Mouse (Mus musculus): ENCODE data around the gene Lrch1.
A peak's percentile ranks its signal among the peaks of the same experiment; 100 is the strongest.

The Lrch1 gene

GRCm38 (mm10) chr14:74792793-74793192 lies 154.9 kb downstream of the Lrch1 start:
- DNase-seq, result no peak

GRCm38 (mm10) chr14:74790535-74790934 lies 157.1 kb downstream of the Lrch1 start:
- no peak for DNase-seq

GRCm38 (mm10) chr14:74788766-74789165 lies 158.9 kb downstream of the Lrch1 start:
- DNase-seq, result peak; percentile 17

GRCm38 (mm10) chr14:74787717-74788116 lies 160.0 kb downstream of the Lrch1 start:
- DNase-seq, result no peak

- no peak for DNase-seq
Observed at GRCm38 (mm10) chr14:74784243-74784934, 163.3 kb downstream of the Lrch1 start.

GRCm38 (mm10) chr14:74774046-74774619 lies 173.5 kb downstream of the Lrch1 start:
- DNase-seq, result no peak

- DNase-seq, result no peak
Observed at GRCm38 (mm10) chr14:74767892-74768291, 179.8 kb downstream of the Lrch1 start.

- peak; percentile 81 for DNase-seq
Observed at GRCm38 (mm10) chr14:74764191-74764918, 183.3 kb downstream of the Lrch1 start.

GRCm38 (mm10) chr14:74736850-74737249 lies 210.8 kb downstream of the Lrch1 start:
- DNase-seq, result no peak

GRCm38 (mm10) chr14:74735471-74735870 lies 212.2 kb downstream of the Lrch1 start:
- DNase-seq, result peak; percentile 77

- DNase-seq, result peak; percentile 26
Observed at GRCm38 (mm10) chr14:74733397-74733796, 214.3 kb downstream of the Lrch1 start.

- peak; percentile 98 for DNase-seq
Observed at GRCm38 (mm10) chr14:74732079-74732783, 215.4 kb downstream of the Lrch1 start, which contains the start of gene Esd. Gene Esd, plus strand, starts transcription at chr14:74732297.

GRCm38 (mm10) chr14:74731221-74732078 lies 216.2 kb downstream of the Lrch1 start:
- peak; percentile 89 for DNase-seq

GRCm38 (mm10) chr14:74723541-74723940 lies 224.1 kb downstream of the Lrch1 start:
- DNase-seq, result peak; percentile 30

GRCm38 (mm10) chr14:74709054-74709453 lies 238.6 kb downstream of the Lrch1 start:
- peak; percentile 47 for DNase-seq
